Comparison of ENCODE assay signal across 25 mouse cellular contexts in genomic region chr3:30019961-30020360, GRCm38 (mm10).
DNase-seq lines count a peak whose midpoint lies in the region; ATAC-seq lines count a peak whose summit lies in the region.
"Had no signal": no experiment of that assay in that cellular context is flagged by ENCODE, and none has a peak within 500 bp of the region (broad histone marks: within the 10 kb centered on the region; RNA-seq: fewer than 3 reads in every experiment).

No protein-coding gene starts in this region.

- no peaks in the 10 kb centered on the region for H3K36me3 ChIP-seq in kidney, embryonic 16.5 days (ENCODE audit: insufficient read depth, low read length)
- H3K36me3 ChIP-seq in limb, embryonic 10.5 days, result no peaks in the 10 kb centered on the region
- H3K36me3 ChIP-seq: hindbrain, embryonic 10.5 days; liver, embryonic 12.5 days had no signal

- WGBS in kidney, embryonic 16.5 days, result 83% methylated on average over 13 of the region's 13 CpGs
- 92% methylated on average over 13 of the region's 13 CpGs for WGBS in limb, embryonic 10.5 days

- H3K27ac ChIP-seq in kidney, embryonic 16.5 days (ENCODE audit: low read length), result peak overlapping the region; percentile 63
- peak overlapping the region; percentile 42; the same call in 1 of the 2 replicates for H3K27ac ChIP-seq in brown adipose tissue, adult 24 weeks (replicated peaks; ENCODE audit: low read depth, low read length)
- H3K27ac ChIP-seq in limb, embryonic 10.5 days, result peak overlapping the region; percentile 77
- H3K27ac ChIP-seq: hindbrain, embryonic 10.5 days; layer of hippocampus, adult 2 months; left cerebral cortex, adult 2 months; liver, embryonic 12.5 days had no signal

- H3K9ac ChIP-seq in kidney, embryonic 16.5 days (replicated peaks; ENCODE audit: low read length), result no peak overlapping the region
- H3K9ac ChIP-seq: liver, embryonic 12.5 days; liver, postnatal 0 days had no signal

- H3K9me3 ChIP-seq in kidney, embryonic 16.5 days (ENCODE audit: low read length), result no peaks in the 10 kb centered on the region
- H3K9me3 ChIP-seq in limb, embryonic 10.5 days (replicated peaks), result no peaks in the 10 kb centered on the region
- H3K9me3 ChIP-seq: hindbrain, embryonic 10.5 days; liver, embryonic 12.5 days had no signal

- peak overlapping the region; percentile 16; the same call in 1 of the 2 replicates for H3K4me2 ChIP-seq in kidney, embryonic 16.5 days (replicated peaks; ENCODE audit: low read depth, low read length)
- H3K4me2 ChIP-seq: liver, embryonic 12.5 days; midbrain, embryonic 11.5 days had no signal

- ATAC-seq in kidney, embryonic 16.5 days (ENCODE audit: low FRiP score, low TSS enrichment), result no peak
- ATAC-seq: forebrain, embryonic 14.5 days; hindbrain, embryonic 16.5 days; liver, embryonic 12.5 days; midbrain, embryonic 16.5 days had no signal

- no peaks in the 10 kb centered on the region for H3K27me3 ChIP-seq in kidney, embryonic 16.5 days (ENCODE audit: insufficient read depth, low read length)
- H3K27me3 ChIP-seq in limb, embryonic 10.5 days (ENCODE audit: low read depth, poor library complexity, severe bottlenecking), result no peaks in the 10 kb centered on the region

- H3K4me1 ChIP-seq in kidney, embryonic 16.5 days (ENCODE audit: insufficient read depth, low read length), result peaks cover 29% of the 10 kb centered on the region
- no peaks in the 10 kb centered on the region for H3K4me1 ChIP-seq in brown adipose tissue, adult 24 weeks (ENCODE audit: control insufficient read depth, insufficient read depth, insufficient read length, low read length)
- peaks cover 52% of the 10 kb centered on the region for H3K4me1 ChIP-seq in limb, embryonic 10.5 days
- H3K4me1 ChIP-seq: liver, embryonic 12.5 days had no signal

- H3K4me3 ChIP-seq in kidney, embryonic 16.5 days (ENCODE audit: low read length), result no peak overlapping the region
- H3K4me3 ChIP-seq in brown adipose tissue, adult 24 weeks (ENCODE audit: insufficient read depth, low read depth, low read length), result no peak overlapping the region
- no peak overlapping the region for H3K4me3 ChIP-seq in limb, embryonic 10.5 days
- H3K4me3 ChIP-seq: hindbrain, embryonic 10.5 days; layer of hippocampus, adult 2 months; left cerebral cortex, adult 2 months; liver, embryonic 12.5 days had no signal

- DNase-seq in kidney, postnatal 14 days, result no peak
- no peak for DNase-seq in limb, embryonic 10.5 days (ENCODE audit: low spot score)
- DNase-seq in lung, postnatal 10 days, result peak; percentile 37
- no peak for DNase-seq in right cerebral cortex, postnatal 25 days
- no peak for DNase-seq in gastrocnemius, adult 8-10 months (ENCODE audit: low spot score in 2 of 2)
- DNase-seq in gastrocnemius, postnatal 4 days (ENCODE audit: low spot score in 2 of 2), result no peak
- DNase-seq: adrenal gland, adult 2 months; adrenal gland, postnatal 36 days; B cell, adult 2 months; cerebellum, adult 2 months; cerebellum, postnatal 14 days; gastrocnemius, postnatal 25 days; heart, postnatal 14 days; liver, postnatal 0 days; spleen, adult 18-20 months had no signal
